Mouse (Mus musculus): Measurements from ENCODE around the gene Olfr6. TPM values are rescaled to one million over a fixed set of nuclear protein-coding genes. Genes with fewer than 3 reads are reported as not detected.
"Not testable (repeated sequence)": the region's sequence is repeated elsewhere in the genome, so short reads cannot be mapped to it uniquely, and the experiment has no call there.

Gene Olfr6
- polyA plus RNA-seq (2012; rRNA removed): not detected in 2 replicates

GRCm38 (mm10) chr7:106963837-106964236 lies at the start of gene Olfr6:
Gene Olfr6 (minus strand): TSS chr7:106963937.
- H3K27ac ChIP-seq (ENCODE audit: insufficient read depth, low read depth, low read length): no peak within 1 kb of the TSS
- no peak within 1 kb of the TSS for H3K4me3 ChIP-seq (ENCODE audit: insufficient read depth, low read depth, low read length)
- WGBS: 84% methylated on average over 1 of the region's 1 CpGs
- TF ChIP-seq CTCF (conservative IDR thresholded peaks at IDR 0.05; ENCODE audit: insufficient read depth, insufficient read length, low read depth, low read length) (no peak), POLR2A (IDR thresholded peaks at IDR 0.05; ENCODE audit: low read depth, low read length) (no peak)
- H3K4me1 ChIP-seq (ENCODE audit: control insufficient read depth, insufficient read depth, low read length): no peaks in the 10 kb centered on the region
- H3K36me3 ChIP-seq (ENCODE audit: control insufficient read depth, insufficient read depth, low read length): no peaks in the 10 kb centered on the region
- H3K27me3 ChIP-seq (replicated peaks; ENCODE audit: control insufficient read depth, insufficient read depth, low read length): no peaks in the 10 kb centered on the region
- DNase-seq: no peak

DNA sequence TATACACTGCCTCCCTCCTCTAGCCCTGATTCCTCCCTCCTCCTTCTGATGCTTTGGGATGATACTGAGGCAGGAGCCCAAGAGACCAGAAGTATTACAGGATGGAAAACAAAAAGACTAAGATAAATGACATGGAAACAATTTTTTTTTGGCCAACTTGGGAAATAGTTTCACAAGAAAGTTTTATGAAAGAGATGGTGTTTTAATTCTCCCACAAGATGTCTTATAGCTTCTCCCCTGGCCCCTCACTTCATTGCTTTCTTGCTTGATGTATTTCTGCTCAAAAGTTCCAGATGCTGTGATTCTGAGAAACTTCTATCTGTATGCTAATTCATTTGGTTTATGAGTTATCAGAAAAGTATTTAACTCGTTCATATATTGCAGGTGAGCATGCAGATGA lies 42.2 kb upstream of the Olfr6 start, which contains the start of gene Olfr2:
Olfr2 (minus strand) TSS at position 101 of the 400 bp plus-strand sequence.
- 29% methylated on average over 1 of the region's 1 CpGs for WGBS
- no peaks in the 10 kb centered on the region for H3K27me3 ChIP-seq (replicated peaks; ENCODE audit: control insufficient read depth, insufficient read depth, low read length)
- no peaks in the 10 kb centered on the region for H3K4me1 ChIP-seq (ENCODE audit: control insufficient read depth, insufficient read depth, low read length)
- no peak within 1 kb of the TSS for H3K27ac ChIP-seq (ENCODE audit: insufficient read depth, low read depth, low read length)
- no peak for TF ChIP-seq POLR2A (IDR thresholded peaks at IDR 0.05; ENCODE audit: low read depth, low read length)
- TF ChIP-seq CTCF (conservative IDR thresholded peaks at IDR 0.05; ENCODE audit: insufficient read depth, insufficient read length, low read depth, low read length): no peak
- H3K4me3 ChIP-seq (ENCODE audit: insufficient read depth, low read depth, low read length): no peak within 1 kb of the TSS
- DNase-seq: no peak
- H3K36me3 ChIP-seq (ENCODE audit: control insufficient read depth, insufficient read depth, low read length): no peaks in the 10 kb centered on the region

- H3K27me3 ChIP-seq (replicated peaks; ENCODE audit: control insufficient read depth, insufficient read depth, low read length): no peaks in the 10 kb centered on the region
- H3K36me3 ChIP-seq (ENCODE audit: control insufficient read depth, insufficient read depth, low read length): no peaks in the 10 kb centered on the region
- no peak overlapping the region for H3K4me3 ChIP-seq (ENCODE audit: insufficient read depth, low read depth, low read length)
- no peak for DNase-seq
- H3K4me1 ChIP-seq (ENCODE audit: control insufficient read depth, insufficient read depth, low read length): no peaks in the 10 kb centered on the region
- TF ChIP-seq POLR2A (IDR thresholded peaks at IDR 0.05; ENCODE audit: low read depth, low read length): no peak
- no peak for TF ChIP-seq CTCF (conservative IDR thresholded peaks at IDR 0.05; ENCODE audit: insufficient read depth, insufficient read length, low read depth, low read length)
- WGBS: 56% methylated on average over 3 of the region's 3 CpGs
- H3K27ac ChIP-seq (ENCODE audit: insufficient read depth, low read depth, low read length): no peak overlapping the region
These were observed 40.4 kb upstream of the Olfr6 start for GRCm38 (mm10) chr7:107004169-107004568.

- DNase-seq: no peak
- no peaks in the 10 kb centered on the region for H3K27me3 ChIP-seq (replicated peaks; ENCODE audit: control insufficient read depth, insufficient read depth, low read length)
- H3K27ac ChIP-seq (ENCODE audit: insufficient read depth, low read depth, low read length): no peak overlapping the region
- 86% methylated on average over 7 of the region's 7 CpGs for WGBS
- no peaks in the 10 kb centered on the region for H3K36me3 ChIP-seq (ENCODE audit: control insufficient read depth, insufficient read depth, low read length)
- H3K4me3 ChIP-seq (ENCODE audit: insufficient read depth, low read depth, low read length): no peak overlapping the region
- H3K4me1 ChIP-seq (ENCODE audit: control insufficient read depth, insufficient read depth, low read length): no peaks in the 10 kb centered on the region
- no peak for TF ChIP-seq POLR2A (IDR thresholded peaks at IDR 0.05; ENCODE audit: low read depth, low read length)
- no peak for TF ChIP-seq CTCF (conservative IDR thresholded peaks at IDR 0.05; ENCODE audit: insufficient read depth, insufficient read length, low read depth, low read length)
These were observed 37.1 kb upstream of the Olfr6 start for GRCm38 (mm10) chr7:107000798-107001197.

DNA sequence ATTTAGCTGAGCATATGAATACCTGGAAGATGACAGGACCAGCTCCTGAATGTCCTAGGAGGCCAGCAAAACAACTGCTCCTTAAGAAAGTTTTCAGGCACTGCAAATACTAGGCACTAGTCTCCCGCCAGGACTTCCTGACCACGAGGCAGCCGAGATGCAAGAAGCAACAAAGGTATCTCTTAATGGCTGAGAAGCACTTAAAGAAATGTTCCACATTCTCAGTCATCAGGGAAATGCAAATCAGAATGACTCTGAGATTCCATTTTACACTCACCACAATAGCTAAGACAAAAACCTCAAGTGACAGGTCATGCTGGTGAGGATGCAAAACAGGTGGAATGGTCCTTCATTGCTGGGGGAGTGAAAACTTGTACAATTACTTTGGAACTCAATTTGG lies 21.5 kb upstream of the Olfr6 start:
- Histone ChIP-seq H3K4me1 (ENCODE audit: control insufficient read depth, insufficient read depth, low read length) (no peaks in the 10 kb centered on the region), H3K36me3 (ENCODE audit: control insufficient read depth, insufficient read depth, low read length) (no peaks in the 10 kb centered on the region), H3K4me3 (ENCODE audit: insufficient read depth, low read depth, low read length) (no peak overlapping the region), H3K27me3 (replicated peaks; ENCODE audit: control insufficient read depth, insufficient read depth, low read length) (no peaks in the 10 kb centered on the region), H3K27ac (ENCODE audit: insufficient read depth, low read depth, low read length) (no peak overlapping the region)
- 92% methylated on average over 3 of the region's 3 CpGs for WGBS
- DNase-seq: no peak
- TF ChIP-seq POLR2A (IDR thresholded peaks at IDR 0.05; ENCODE audit: low read depth, low read length) (no peak), CTCF (conservative IDR thresholded peaks at IDR 0.05; ENCODE audit: insufficient read depth, insufficient read length, low read depth, low read length) (no peak)

GRCm38 (mm10) chr7:106975353-106975752 lies 11.6 kb upstream of the Olfr6 start, which contains the start of gene Olfr711:
Gene Olfr711 (minus strand): TSS chr7:106975453.
- WGBS: 54% methylated on average over 1 of the region's 1 CpGs
- Histone ChIP-seq H3K27ac (ENCODE audit: insufficient read depth, low read depth, low read length) (no peak within 1 kb of the TSS), H3K36me3 (ENCODE audit: control insufficient read depth, insufficient read depth, low read length) (no peaks in the 10 kb centered on the region), H3K4me3 (ENCODE audit: insufficient read depth, low read depth, low read length) (no peak within 1 kb of the TSS), H3K4me1 (ENCODE audit: control insufficient read depth, insufficient read depth, low read length) (no peaks in the 10 kb centered on the region), H3K27me3 (replicated peaks; ENCODE audit: control insufficient read depth, insufficient read depth, low read length) (no peaks in the 10 kb centered on the region)
- DNase-seq: no peak
- no peak for TF ChIP-seq POLR2A (IDR thresholded peaks at IDR 0.05; ENCODE audit: low read depth, low read length)
- no peak for TF ChIP-seq CTCF (conservative IDR thresholded peaks at IDR 0.05; ENCODE audit: insufficient read depth, insufficient read length, low read depth, low read length)

GRCm38 (mm10) chr7:106967503-106967902 lies 3.8 kb upstream of the Olfr6 start:
- not testable (repeated sequence) for H3K4me1 ChIP-seq (ENCODE audit: control insufficient read depth, insufficient read depth, low read length); H3K27me3 ChIP-seq (replicated peaks; ENCODE audit: control insufficient read depth, insufficient read depth, low read length); H3K4me3 ChIP-seq (ENCODE audit: insufficient read depth, low read depth, low read length); H3K27ac ChIP-seq (ENCODE audit: insufficient read depth, low read depth, low read length); H3K36me3 ChIP-seq (ENCODE audit: control insufficient read depth, insufficient read depth, low read length); DNase-seq
- TF ChIP-seq CTCF (conservative IDR thresholded peaks at IDR 0.05; ENCODE audit: insufficient read depth, insufficient read length, low read depth, low read length): 0 out of 2 replicates have a peak, but pooled peaks have one; percentile 18

Measured in kidney, adult 2 months (tissue).